Mouse (Mus musculus) CD4-positive, CD25-positive, alpha-beta regulatory T cell, adult 2 months (primary cell): ENCODE measurements around the gene Cd180.

Source experiments
- DNase-seq: peaks from one replicate; pipeline ENCODE4 v3.0.0-alpha.2; 2012; ENCODE audit warnings: low read depth, low spot score

The Cd180 gene

DNA sequence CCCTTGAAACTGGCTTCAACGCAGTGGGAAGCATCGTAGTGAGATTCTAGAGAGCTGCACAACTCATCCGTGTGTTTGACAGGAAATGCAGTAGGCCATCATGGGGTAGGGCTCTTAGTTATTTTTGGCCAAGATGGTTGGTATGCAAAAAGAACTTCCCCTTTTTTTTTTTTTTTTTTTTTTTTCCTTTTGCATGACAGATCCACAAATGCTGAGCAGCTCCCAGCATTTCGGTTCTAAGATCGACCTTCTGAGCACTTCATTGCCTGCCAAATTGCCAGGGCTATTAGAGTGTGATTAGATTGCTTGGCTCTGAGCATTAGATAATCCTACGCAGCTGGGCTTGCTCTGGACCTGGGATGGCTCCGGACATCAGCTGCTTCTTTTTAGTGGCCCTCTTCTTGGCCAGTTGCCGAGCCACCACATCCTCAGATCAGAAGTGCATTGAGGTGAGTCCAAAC, at the start of gene Cd180:
TSS of gene Cd180 (plus strand) at position 218 of the 461 bp plus-strand sequence.
- DNase-seq = no peak

GRCm38 (mm10) chr13:102644344-102644743, 49.0 kb upstream of the Cd180 start:
- no peak for DNase-seq

- peak; percentile 81 for DNase-seq
Measured at GRCm38 (mm10) chr13:102644789-102645551, 48.4 kb upstream of the Cd180 start.

GRCm38 (mm10) chr13:102646271-102646771, 47.0 kb upstream of the Cd180 start:
- DNase-seq = no peak

DNA sequence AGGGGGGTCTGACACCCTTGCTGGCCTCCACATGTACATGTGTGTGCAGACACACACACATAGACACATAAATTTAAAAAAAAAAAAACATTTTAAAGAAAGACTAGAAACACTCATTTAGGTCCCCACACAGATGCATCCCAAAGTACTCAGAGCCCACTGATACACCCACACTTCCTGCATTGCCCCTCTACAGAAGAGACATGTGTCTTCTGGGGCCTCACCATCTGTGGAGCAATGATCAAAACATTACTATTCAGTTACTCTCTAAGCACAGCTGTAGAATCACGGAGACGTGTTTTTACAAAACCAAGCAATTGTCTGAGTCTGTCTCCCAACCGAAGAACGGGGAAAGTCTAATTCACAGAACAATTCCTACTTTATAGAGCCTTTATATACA, 45.8 kb upstream of the Cd180 start:
- DNase-seq = no peak

DNA sequence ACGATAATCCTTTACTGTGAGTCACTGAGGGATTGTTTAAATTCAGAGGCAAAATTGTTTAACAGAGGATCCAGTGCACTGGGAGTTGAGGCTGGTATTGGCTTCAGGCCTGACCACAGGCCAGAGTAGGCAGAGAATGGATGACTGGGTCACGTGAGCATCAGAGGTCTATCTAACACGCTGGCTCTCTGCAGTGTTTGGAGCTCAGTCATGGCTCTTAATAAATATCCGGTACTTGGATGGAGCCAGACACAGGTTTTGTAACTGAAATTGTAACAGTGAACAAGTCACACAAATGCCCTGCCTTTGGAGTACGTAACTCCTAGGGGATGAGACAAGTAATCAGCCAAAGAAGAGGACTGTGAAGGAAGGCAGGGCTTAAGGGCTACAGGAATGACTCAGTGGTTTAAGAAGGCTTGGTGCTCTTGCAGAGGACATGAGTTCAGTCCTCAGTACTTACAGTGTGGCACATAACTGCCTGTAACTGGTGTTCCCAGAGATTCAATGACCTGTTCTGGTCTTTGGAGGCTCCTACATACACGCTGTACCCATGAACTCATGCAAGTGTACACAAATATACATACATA, 41.0 kb upstream of the Cd180 start:
- no peak for DNase-seq

DNA sequence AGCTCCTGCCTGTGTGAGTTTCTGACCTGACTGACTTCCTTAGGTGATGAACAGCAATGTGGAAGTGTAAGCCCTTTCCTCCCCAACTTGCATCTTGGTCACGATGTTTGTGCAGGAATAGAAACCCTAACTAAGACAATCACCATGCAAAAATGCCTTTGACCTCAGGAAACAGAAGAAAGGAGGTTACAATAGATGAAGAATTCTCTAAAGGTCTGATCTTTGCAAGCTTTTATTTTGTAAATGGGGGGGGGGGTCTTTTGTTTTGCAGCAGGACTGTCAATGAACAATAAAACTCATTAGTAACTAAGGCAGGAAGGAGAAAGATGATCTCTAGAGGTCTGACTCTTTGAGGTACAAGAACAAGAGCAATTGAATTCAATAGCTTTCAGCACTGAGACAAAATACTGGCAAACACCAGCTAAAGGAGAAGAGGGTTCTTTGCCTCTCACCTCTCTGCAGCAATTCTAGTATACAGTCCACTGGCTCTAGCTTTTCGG, 38.2 kb upstream of the Cd180 start:
- DNase-seq = no peak

DNA sequence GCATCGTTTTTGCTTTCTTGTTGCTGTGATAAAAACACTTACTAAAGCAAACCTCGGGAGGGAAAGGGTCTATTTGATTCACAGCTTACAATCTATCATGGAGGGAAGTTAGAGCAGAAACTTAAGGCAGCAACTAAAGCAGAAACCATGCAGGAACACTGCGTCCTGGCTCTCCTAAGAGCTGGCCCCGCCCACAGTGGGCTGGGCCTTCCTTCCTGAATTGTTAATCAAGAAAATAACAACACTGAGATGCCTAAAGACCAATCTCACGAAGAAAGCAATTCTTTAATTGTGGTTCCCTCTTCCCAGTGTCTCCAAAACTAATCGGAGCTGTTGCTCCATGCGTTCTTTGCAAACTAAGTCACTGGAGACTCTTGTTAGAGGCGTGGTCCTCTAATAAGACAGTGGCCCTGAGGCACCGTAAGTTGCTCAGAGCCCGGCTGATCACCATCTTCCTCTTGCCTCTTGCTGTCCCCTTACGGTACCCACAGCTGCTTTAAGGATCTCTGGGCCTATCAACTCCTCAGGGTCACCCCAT, 37.1 kb upstream of the Cd180 start:
- DNase-seq = no peak

- no peak for DNase-seq
Measured at GRCm38 (mm10) chr13:102658223-102658839, 35.0 kb upstream of the Cd180 start.

- no peak for DNase-seq
Measured at GRCm38 (mm10) chr13:102664041-102664440, 29.3 kb upstream of the Cd180 start.

- DNase-seq = peak; percentile 78
Measured at GRCm38 (mm10) chr13:102664843-102665587, 28.3 kb upstream of the Cd180 start.

DNA sequence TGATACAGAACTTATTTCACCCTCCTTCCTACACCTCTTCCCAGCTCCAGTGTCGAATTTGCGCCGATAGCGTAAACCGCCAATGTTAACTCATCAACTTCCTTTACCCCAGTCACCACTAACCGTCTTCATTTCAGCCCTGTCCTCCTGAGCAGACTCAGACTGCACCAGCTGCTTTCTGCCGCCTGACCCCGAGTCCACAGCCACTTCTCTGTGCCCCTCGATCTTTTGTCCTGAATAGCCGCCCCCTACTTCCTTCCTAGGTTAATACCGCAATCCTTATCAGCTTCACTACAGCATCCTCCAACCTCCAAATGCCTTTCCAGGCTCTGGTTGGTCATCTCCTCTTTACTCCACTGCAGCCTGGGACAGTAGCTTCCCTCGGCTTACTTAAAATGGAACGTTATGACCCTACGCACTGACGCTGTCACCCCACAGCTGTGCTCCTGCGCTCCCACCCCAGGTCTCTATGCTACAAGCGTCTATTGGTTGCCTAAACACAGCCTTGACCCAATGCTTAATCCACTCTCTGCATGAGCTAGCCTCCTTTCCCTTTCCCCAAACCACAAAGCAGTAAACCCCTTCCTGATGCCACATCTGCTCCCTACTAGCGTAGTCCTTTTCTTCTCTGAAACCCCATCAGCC, 27.6 kb upstream of the Cd180 start:
- no peak for DNase-seq

- DNase-seq = no peak
Measured at GRCm38 (mm10) chr13:102666233-102666614, 27.1 kb upstream of the Cd180 start.

- DNase-seq = no peak
Measured at GRCm38 (mm10) chr13:102666731-102667130, 26.6 kb upstream of the Cd180 start.

DNA sequence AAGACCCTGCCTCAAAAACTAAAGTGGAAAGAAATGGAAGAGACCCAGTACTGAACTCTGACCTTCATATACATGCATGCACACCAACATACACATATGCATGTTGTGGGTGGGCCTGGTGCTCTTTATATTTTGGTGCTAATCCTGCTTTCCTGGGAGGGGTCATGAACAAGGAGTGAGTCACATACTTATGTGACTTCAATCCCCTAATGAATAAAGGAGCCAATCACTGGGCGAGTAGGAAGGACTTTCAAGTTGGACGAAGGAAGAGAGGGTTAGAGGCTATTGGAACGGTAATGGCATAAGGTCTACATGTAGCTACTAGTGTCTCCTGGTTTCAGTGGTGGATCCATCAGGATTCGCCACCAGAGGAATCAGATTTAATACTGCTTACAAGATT, 26.0 kb upstream of the Cd180 start:
- no peak for DNase-seq

DNA sequence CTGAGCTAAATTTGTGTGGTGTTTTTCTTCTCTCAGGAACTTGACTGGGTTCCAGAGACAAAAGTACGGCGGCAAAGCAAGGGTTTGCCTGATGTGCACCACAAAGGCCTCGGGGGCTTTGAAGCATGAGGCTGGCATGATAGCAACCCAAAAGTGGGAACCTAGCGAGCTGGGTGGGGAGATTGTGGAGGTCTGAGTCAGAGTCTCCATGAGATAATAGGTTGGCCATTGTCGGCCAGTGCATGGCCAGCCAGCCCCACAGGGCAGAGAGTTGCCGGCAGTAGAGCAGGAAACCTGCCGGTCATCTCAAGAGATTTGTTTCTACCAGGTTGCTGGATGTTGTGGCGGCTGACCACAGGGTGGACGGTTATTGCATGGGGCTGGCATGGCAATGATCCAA, 25.5 kb upstream of the Cd180 start:
- no peak for DNase-seq

DNA sequence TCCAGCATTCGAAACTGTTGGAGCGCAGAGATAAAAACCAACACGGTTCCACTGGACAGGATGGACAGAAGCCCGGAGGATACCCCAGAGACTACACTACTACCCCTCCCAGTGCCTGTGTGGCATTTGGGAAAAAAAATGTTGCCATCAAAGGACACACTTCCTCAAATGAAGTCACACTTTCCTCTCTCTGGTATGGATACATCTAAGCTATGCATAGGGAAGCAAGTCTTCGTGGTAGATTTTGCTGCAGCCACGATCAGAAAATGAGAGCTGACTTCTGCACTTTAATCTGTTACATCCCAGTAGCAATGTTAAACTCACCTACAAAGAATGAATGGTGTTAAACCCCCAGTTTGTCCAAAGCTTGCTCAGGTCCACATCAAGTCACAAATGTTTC, 24.4 kb upstream of the Cd180 start:
- DNase-seq = no peak

- no peak for DNase-seq
Measured at GRCm38 (mm10) chr13:102669522-102670256, 23.7 kb upstream of the Cd180 start.

DNA sequence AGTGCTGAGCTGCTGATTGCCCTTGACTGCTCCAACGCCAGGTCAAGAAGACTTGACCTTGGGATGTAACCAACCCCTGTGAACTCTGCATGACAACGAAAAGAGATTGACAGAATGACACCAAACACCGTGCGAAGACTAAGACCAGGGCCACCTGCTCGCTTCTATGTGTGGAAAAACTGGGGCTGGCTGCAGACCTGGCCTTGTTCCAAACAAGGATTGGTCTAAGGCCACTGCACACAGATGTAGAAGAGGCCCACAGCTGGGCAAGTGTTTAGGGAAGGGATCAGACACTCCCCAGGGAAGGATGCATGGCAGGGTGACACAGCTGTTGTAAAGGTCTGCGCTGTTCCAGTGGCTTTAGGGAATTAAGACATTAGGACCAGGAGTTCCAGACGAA, 22.9 kb upstream of the Cd180 start:
- DNase-seq = no peak

GRCm38 (mm10) chr13:102674083-102674482, 19.3 kb upstream of the Cd180 start:
- no peak for DNase-seq
